Mouse (Mus musculus): ENCODE data around the gene Disc1.

Disc1 gene

DNA sequence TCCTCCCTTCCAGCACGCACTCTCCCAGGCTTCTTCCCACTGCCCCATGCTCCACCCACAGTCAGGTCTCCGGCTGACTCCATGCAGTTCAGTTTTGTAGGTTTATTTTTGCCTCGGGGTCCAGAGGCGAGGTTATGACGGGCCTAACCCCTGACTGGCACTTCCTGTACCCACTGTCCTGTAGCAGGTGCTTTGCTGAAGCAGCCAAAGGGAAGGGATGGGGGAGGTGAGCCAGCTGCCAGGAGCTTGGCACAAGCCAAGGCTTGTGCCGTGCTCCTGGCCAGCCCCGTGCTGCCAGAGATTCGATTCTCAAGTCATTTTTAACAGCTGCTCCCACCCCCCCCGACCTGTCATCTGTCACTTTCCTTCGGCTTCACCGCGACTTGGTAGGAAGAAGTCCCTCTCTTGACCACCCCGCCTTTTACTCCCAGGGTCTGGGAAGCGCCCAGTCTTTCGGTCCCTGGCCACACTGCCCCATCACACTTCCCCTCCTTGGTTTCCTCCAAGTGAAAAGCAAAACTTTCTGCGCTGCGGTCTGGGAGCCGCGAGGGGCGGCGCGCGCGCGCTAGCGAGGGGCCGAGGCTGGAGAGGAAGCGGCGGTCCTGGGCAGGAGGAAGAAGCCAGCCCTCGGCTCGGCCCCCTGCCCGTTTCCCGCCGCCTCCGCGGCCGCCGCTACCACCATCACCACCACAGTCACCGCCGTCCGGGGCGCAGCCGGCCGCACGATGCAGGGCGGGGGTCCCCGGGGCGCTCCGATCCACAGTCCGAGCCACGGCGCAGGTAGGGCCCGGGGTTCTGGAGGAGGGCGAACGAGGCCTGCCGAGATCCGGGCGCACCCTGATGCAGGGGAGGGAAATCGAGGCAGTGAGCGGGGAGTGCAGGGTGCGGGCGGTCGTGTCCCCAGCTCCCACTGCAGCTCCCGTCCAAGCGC is at the start of gene Disc1:
Disc1 (plus strand) TSS at position 691 of the 931 bp plus-strand sequence.
- DNase-seq (ENCODE audit: low read depth, low spot score), result no peak

DNA sequence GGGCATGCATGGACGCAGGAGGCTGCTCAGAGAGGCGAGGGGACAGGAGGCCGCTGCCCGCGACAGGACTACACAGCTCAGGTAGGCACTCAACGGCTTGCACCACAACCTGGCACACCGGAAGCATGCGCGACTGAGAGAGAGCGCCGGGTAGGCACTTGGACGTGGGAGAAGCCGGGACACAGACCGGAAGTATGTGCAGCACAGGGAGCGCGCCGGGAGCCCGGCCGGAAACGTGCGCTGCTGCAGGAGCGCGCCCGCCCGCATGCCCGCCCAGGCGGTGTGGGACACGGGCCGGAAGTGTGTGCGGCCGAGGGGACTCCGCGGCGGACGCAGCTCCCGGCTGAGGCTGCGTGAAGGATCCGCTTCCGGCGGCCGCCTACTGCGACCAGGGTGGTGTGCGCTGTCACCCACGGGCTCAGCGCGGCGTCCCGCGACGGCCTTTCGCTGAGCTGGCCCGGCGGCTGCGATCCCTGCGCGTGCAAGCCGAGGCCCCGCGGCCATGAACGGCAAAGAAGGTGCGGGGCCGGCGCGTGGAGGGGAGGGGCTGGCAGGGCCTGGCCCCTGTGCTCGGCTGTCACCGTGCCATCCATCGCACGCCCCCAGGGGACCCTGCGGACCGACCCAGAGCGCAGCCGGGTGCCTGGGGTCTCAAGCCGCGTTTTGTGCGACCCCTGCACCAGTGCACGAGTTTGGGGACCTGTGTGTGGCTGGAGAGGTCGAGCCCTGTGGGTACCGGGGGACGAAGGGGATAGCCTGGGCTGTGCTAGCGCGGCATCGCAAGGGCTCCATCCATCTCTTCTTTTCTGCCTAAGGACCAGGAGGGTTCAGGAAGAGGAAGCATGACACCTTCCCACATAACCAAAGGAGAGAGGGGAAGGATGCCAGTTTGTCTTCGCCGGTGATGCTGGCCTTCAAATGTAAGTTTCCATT is 41.0 kb upstream of the Disc1 start, which contains the start of gene Tsnax:
Tsnax (plus strand) TSS at position 303 of the 933 bp plus-strand sequence.
- DNase-seq (ENCODE audit: low read depth, low spot score), result peak; percentile 88

DNA sequence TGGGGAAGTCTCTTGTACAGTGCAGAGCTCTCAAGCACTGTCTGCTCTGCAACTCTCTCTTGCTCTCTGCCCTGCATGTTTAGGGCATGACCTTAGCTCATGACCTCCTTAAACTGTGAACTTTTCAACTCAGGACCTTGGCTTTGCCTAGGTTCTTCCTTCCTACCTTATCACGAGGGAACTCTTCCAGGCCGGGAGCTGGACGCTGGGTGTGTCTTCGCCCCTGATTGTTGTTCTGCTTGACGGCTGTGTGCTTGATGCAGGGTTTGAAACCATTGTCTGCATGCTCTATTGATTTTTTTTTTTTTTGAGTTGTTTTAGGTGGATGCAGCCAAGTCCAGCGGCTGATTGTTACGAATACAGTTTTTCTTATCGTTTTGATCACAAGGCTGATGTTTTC is 29.9 kb upstream of the Disc1 start:
- DNase-seq (ENCODE audit: low read depth, low spot score), result no peak

DNA sequence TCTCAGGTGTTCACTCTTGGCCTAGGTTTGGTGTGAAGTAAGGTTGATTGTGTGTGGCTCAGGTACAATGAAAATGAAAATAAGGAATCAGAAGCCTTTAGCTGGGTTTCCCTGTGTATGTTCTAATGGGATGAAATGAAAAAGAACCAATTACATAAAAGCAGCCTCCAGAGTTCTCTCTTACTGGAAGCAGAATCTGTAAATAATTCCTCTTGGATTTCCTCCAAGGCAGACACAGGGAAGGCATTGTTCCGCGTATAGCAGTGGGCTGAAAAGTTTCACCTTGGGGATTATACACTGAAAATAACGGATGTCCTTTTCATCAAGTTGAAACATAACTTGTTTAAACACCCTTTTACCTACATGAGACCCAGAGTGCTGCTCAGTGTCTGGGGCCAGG is 26.8 kb upstream of the Disc1 start:
- no peak for DNase-seq (ENCODE audit: low read depth, low spot score)

DNA sequence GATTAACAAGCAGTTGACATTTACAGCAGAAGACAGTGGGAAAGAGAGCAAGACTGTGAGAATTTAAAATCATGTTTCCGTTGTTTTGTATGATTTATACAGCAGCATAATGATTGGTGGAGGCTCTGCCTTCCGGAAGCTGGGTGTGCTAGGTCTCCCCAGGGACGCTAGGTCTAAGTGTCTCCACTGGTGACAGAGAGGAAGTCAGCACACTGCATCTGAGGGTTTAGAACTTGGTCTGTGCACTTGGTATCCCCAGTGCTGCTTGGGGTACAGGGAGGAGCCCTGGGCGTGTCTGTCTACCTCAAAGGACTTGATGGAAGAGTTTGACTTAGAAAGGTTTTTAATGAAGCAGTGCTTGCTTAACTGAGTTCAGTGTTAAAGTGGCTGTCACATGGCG is 25.2 kb upstream of the Disc1 start:
- DNase-seq (ENCODE audit: low read depth, low spot score), result no peak

DNA sequence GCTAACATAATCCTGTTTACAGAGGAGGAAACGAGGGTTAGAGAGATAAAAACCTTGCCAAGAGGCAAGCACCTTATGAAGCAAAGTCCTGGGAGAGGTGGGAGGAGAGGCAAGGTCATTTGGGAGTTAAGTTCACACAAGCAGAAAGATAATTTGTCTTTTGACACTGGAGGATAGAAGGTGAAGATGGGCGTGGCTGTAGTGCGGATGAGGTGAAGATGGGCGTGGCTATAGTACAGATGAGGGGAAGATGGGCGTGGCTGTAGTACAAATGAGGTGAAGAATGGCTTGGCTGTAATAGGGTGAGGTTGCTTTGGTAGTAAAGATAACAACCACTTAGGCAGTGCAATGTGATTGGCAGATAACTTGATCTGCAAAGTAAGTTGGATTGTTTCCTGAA is 22.7 kb upstream of the Disc1 start:
- no peak for DNase-seq (ENCODE audit: low read depth, low spot score)

DNA sequence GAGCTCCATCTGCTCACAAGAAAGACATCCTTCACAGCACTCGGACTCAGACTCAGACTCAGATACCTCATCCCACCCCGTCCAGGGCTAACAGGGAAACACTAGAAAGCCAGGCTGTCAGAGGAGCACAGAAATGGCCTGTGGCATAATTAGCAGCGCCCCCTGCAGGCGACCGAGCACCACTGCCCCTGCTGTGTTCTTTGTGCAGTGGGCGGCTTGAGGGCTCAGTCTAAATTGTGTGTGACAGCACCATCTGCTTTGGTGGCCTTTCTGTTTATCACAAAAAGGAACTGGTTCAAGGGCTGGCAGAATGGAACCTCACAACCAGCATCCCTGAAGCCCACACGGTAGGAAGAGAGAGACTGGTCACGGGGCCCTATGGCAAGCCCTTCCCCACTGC is 19.3 kb upstream of the Disc1 start:
- peak; percentile 64 for DNase-seq (ENCODE audit: low read depth, low spot score)

DNA sequence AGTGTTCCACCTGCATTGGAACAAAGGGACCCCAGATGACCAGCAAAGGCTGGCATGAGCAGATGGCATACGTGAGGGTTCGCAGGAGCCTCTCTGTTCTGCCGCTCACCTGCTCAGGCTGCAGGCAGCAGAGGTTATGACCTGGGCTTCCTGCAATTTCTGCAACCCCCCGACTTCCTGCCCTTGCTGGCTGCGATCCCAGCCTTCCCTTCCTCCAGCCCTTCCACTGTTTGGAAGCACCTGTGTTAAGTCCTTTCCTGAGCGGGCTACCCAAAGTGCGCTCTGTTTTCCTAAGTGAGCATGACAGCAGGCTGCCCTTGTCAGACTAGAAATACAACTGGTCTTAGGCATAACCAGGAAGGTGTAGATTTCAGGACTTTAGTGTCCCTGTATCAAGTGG is 16.9 kb upstream of the Disc1 start:
- DNase-seq (ENCODE audit: low read depth, low spot score), result no peak

DNA sequence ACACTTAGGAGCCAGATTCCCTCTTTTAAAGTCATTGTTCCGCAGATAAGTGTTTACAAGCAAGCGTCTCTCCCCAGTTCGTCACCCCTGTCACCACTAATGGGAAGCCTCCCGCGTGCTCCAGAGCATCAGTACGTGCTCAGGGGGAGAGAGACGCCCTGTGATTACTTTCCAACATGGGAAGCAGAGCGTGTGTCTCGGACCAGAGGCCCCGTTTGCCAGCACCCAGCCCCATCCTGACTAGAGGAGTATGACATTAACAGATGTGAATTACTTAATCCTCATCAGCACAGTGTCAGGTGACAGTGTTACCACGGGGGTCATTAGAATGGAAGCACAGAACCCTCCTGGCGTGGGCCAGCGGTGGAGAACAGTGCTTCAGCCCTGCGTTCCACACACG is 15.3 kb upstream of the Disc1 start:
- no peak for DNase-seq (ENCODE audit: low read depth, low spot score)

DNA sequence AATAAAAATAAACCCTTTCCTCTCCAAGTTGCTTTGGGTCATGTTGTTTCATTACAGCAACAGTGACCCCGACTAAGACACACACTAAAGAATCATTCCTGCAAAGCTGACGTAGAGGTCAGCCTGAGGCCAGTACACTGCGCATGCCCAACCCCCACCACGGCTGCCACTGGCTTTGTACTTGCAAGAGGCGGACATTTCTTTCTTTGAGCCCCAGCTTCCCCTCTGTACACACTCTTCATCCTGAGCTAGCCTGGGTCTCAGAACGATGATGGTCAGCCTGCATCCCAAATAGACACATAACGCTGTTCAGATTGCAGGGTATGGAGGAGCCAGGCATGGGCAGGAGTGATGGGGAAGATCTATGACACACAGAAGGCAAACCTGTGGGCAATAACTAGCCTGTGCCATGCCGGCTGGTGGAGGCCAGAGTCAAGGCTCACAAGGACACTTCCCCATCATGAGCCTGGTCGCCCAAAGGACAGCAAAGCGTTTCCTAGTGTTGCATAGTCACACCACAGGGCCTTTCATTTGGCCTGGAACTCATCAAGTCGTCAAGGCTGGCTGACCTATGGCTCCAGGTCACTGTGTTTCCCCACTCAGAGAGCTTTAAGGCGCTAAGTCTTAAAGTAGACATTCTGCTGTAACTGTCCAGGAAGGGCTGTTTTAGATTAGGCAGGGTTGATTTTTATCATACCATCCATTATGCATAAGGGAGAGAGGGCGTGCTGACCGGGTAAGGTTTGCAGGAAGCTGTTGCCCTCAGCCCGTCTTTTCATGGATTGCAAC is 13.2 kb upstream of the Disc1 start:
- no peak for DNase-seq (ENCODE audit: low read depth, low spot score)

DNA sequence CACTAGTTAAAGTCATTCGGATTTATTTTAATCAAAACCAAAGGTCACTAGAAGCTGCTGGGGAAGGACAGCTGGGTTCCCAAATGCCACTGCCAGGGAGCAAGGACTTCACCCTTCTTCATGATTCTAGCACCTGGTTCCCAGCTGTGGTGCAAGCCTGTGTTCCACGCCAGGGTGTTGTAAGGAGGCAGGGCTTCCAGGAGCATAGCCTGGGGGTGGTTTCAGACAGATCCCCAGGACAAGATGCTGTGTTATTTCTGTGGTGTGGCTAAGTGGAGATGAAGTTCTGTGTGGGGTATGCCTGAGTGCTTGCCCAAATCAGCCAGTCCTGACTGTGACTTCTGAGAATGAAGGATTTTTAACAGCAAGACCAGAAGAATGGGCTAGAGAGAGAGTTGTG is 12.5 kb upstream of the Disc1 start:
- no peak for DNase-seq (ENCODE audit: low read depth, low spot score)

DNA sequence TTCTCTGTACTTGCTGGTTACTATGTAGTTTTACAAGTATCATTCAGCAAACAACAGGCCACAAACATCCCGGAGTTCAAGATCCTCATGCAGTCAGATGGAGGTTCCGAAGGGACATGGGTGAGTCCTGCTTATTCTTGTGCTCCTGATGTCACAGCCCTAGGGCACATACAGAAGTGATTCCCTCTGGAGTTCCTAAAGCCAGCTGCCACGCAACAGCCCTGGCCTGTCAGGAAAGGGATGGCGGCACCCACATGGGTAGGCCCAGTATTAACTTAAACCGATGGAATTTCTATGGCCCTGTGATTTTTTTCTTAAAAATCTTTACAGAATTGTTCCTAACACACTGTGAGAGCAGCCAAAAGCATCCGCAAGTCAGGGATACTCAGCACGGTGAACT is 10.6 kb upstream of the Disc1 start:
- DNase-seq (ENCODE audit: low read depth, low spot score), result no peak

DNA sequence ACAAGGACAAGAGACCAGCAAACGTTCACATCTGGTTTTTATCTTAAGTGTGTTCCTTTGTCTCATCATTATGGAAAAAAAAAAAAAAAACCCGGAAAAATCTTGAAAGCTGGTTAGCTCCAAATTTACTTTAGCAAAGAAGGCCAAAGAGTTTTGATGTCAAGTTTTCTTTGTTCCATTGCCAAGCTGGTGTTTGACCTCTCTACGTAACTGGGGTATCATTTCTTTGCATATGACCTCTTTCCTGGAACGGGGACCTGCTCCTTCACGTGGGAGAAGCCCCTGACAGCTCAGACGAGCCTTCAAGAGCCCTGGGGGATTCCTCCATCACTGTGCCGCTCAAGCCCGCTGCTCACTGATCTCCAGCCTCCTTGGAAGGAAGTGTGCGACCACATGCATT is 10.1 kb upstream of the Disc1 start:
- DNase-seq (ENCODE audit: low read depth, low spot score), result no peak

DNA sequence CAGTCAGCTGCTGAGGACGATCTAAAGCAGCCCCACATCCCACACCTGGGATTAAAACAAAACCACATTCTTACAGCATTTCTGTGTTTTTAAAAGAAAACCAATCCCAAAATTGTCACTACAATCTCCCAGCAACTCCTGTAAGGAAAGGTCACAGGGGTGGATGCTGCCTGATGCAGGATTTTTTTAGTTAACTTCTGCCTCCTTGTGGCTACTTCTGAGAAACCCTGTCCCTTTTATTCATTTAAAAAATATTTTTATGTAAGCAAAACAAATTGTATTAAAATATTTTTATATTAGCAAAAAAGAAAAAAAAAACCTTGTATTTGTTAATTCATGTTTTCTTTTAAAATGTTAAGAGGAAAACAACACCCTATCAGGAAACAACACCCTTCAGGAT is 8.2 kb upstream of the Disc1 start:
- no peak for DNase-seq (ENCODE audit: low read depth, low spot score)

DNA sequence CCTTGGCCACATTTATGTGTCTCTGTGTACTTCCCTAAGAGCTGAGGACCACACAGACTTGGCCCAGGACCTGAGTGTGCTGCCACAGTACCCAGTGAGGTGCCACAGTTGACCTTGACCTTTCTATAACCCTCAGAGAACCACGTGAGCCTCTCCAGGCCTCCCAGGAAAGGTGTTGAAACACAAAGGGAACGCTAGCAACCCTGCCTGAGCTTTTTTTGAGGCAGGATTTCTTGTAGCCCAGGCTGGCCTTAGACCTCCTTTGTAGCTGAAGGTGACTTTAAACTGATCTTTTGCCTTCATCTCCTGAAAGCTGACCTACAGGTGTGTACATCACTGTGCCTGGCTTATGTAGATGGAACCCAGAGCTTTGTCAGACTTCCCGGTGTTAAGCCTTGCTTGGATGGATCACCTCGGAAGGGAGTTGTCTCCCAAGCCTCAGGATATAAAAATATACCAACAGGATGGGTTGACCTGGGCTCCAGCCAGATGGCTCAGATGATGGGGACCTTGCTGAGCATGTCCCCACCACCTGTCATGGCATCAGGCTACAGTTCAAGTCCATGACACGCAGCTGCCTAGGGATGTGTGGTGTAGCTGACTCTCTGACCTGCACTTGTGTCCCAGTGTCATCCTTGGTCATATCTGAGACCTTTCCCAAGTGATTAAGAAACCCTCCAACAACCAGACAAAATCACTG is 4.8 kb upstream of the Disc1 start:
- DNase-seq (ENCODE audit: low read depth, low spot score), result no peak

DNA sequence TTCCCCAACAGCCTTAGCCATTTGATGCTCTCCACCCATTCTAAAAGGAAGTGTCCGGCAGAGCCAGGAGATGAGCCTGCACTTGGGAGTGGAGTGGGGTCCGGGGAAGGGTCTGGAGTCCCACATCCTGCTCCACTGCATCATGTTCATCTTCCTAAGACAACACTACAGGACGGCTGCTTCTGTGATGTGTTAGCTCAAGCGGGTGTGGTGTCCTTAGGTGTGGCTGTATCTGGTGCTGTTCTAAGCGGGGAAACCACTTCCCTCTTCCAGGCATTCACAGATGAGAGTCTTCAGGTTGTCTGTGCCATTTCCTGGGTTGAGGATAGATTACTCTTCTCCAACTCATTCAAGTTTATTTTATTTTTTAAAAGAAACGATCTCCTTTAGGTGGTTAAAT is 4.2 kb upstream of the Disc1 start:
- no peak for DNase-seq (ENCODE audit: low read depth, low spot score)

DNA sequence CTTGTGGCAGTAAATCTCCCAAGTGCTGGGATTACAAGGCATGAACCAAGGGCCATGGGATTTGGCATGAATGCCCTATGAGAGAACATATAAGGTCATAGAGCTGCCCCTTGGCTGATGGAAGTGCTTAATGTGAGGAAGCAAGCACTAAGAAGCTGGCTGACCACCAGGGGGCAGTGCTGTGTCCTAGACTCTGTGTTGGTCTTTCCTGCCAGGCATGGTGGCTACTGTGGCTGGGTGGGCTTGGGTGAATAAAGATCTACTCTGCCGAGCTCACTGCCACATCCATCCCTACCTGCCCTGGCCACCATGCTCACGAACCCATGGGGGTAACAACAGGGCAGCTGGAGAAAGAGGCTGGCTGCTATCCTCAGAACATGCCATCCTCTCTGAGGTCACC is 2.0 kb upstream of the Disc1 start:
- DNase-seq (ENCODE audit: low read depth, low spot score), result peak; percentile 50

DNA sequence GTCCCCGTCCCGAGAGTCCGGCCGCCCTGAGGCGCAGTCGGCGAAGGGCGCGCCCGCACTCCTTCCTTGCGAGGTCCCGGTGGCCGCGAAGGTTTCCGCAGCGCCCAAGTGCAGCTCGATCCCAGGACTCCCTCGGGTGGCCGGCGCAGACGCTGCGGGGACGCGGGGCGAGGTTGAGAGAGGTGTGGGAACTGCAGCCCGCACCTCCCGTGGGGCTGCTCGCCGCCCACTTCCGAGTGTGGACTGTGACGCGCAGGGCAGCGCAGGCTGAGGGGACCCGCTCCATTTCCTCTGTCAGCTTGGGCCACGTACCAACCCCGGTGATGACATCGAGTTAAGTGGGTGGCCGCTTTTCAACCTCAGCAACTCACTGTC is 428 bp downstream of the Disc1 start:
- no peak for DNase-seq (ENCODE audit: low read depth, low spot score)

DNA sequence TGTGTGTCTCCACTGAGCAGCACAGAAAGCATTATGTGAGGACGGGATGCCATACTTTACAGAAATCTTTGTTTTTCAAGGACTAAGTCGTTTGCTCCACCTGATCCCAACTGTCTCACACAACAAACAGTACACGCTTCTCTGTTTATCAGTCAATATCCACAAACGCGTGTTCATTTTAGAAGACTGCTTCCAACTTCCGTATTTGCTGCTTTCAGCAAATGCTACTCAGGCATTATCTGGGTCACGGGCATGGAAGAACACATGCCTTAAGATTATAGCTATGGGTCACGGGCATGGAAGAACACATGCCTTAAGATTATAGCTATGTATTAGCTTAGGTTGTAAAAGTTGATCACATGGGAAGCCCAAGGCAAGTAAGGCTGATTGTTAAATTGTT is 6.9 kb downstream of the Disc1 start:
- DNase-seq (ENCODE audit: low read depth, low spot score), result no peak

DNA sequence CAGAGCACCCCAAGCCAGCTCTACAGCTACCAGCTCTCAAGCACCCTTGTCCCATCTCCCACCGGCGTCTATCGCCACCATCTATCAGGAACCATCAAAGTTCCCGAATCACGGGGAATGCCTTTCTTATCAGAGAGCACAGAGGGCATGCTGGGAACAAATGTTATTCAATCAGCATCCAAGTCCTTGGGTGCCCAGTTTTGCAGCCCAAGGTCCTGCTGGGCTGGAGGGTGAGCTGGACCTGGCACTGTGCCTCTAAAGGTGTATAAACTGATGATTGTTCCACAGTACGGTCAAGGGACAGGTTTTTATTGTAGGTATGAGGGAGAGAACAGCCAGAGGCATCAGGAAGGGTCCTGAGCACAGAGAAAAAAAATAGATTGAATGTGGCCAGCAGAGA is 11.6 kb downstream of the Disc1 start:
- DNase-seq (ENCODE audit: low read depth, low spot score), result no peak

DNA sequence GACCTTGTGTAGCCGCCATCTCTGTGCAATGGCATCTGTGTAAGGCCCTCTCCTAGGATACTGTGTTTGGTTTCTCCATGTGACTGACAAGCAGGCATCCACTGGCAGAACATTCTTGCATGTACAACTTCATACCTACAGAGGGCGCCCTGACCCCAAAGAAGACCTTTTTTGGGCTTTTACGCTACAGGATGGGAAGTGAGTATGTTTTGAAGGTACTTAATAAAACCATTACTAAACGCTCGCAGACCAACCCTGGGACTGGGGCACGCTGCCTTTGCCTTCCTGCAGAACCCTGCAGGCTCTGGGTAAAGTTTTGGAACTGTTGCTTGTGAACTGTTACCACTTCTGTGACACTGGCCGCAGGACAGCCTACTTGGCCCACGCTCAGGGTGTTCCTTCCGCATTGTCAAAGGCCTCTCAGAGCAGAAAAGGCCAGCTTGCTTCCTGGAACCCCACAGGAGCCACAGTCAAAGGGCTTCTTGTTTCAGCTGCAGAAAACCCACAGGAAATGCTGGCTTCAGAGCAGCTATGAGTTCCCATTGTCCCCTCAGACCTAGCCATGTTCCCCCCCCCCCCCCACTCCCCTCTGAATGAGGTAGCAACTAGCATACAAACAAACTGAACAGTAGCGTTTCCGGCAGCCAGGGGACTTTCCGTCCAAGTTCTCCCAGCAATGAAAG is 13.1 kb downstream of the Disc1 start:
- peak; percentile 64 for DNase-seq (ENCODE audit: low read depth, low spot score)
